Mouse (Mus musculus): ENCODE data around the gene Zcchc4. TPM values are rescaled to one million over a fixed set of nuclear protein-coding genes. Genes with fewer than 3 reads are reported as not detected.

The Zcchc4 gene
- total and polyA plus RNA-seq, 3 experiments: 14.8 to 18.9 (median 17.2) TPM

GRCm38 (mm10) chr5:52799274-52799985, 24.2 kb downstream of the Zcchc4 start:
- TF ChIP-seq ZKSCAN1 (IDR thresholded peaks at IDR 0.05; ENCODE audit: borderline replicate concordance, low read depth, low read length): no peak
- TF ChIP-seq MEF2A (IDR thresholded peaks at IDR 0.05; ENCODE audit: borderline replicate concordance, low read depth, low read length): no peak
- no peak for TF ChIP-seq MAX (IDR thresholded peaks at IDR 0.05; ENCODE audit: low read length)
- no peak for TF ChIP-seq IRF4 (IDR thresholded peaks at IDR 0.05; ENCODE audit: low read depth, low read length)
- no peak for TF ChIP-seq JUN (IDR thresholded peaks at IDR 0.05; ENCODE audit: insufficient read depth, low read depth, low read length)
- TF ChIP-seq SIN3A (IDR thresholded peaks at IDR 0.05; ENCODE audit: low read length): no peak
- no peak for TF ChIP-seq ZMIZ1 (IDR thresholded peaks at IDR 0.05; ENCODE audit: low read depth, low read length)
- no peak for TF ChIP-seq POLR2AphosphoS2 (IDR thresholded peaks at IDR 0.05; ENCODE audit: low read depth, low read length)
- TF ChIP-seq JUND (conservative IDR thresholded peaks at IDR 0.05; ENCODE audit: low read depth, low read length): no peak
- TF ChIP-seq USF1 (IDR thresholded peaks at IDR 0.05; ENCODE audit: low read depth, low read length): no peak
- TF ChIP-seq ZC3H11A (IDR thresholded peaks at IDR 0.05; ENCODE audit: low read depth, low read length): no peak
- no peak for TF ChIP-seq NELFE (IDR thresholded peaks at IDR 0.05; ENCODE audit: low read depth, low read length)
- TF ChIP-seq UBTF (IDR thresholded peaks at IDR 0.05; ENCODE audit: low read depth, low read length): no peak
- TF ChIP-seq CHD2 (IDR thresholded peaks at IDR 0.05; ENCODE audit: low read length): no peak
- no peak for TF ChIP-seq MXI1 (IDR thresholded peaks at IDR 0.05; ENCODE audit: low read depth, low read length)
- Histone ChIP-seq H3K4me2 (ENCODE audit: insufficient read depth, low read depth, poor library complexity, severe bottlenecking) (no peak overlapping the region), H3K4me3 (replicated peaks in 1 of 3; ENCODE audit: low read depth in 2 of 3, low read length in 2 of 3, poor library complexity in 1 of 3) (no peak overlapping the region), H3K27me3 (replicated peaks) (no peaks in the 10 kb centered on the region), H3K4me1 (ENCODE audit: control insufficient read depth in 1 of 2, insufficient read depth in 2 of 2) (no peaks in the 10 kb centered on the region), H3K27ac (ENCODE audit: insufficient read depth, low read depth) (no peak overlapping the region), H3K9me3 (replicated peaks; ENCODE audit: low read length) (no peaks in the 10 kb centered on the region), H3K36me3 (replicated peaks in 1 of 2; ENCODE audit: control insufficient read depth in 1 of 2, insufficient read depth in 1 of 2, low read length in 1 of 2) (peaks cover 48 to 80% of the 10 kb centered on the region in 2 experiments), H3K79me2 (replicated peaks; ENCODE audit: control insufficient read depth, extremely low read depth, insufficient read depth, poor library complexity, severe bottlenecking) (no peaks in the 10 kb centered on the region; the same call in 1 of the 2 replicates), H3K9ac (ENCODE audit: insufficient read depth, low read depth) (no peak overlapping the region)
- in situ Hi-C loops (cut with MboI; ENCODE audit: low pct_ligation_motif_present, low pct_unique_long_range_greater_than_20kb, low sequenced_read_pairs) (no loop called here), dilution Hi-C loops (cut with MboI; ENCODE audit: extremely low pct_ligation_motif_present, extremely low pct_unique_long_range_greater_than_20kb, low sequenced_read_pairs) (no loop called here)
- no peak for DNase-seq (ENCODE audit: extremely low read depth)

- Histone ChIP-seq H3K79me2 (replicated peaks; ENCODE audit: control insufficient read depth, extremely low read depth, insufficient read depth, poor library complexity, severe bottlenecking) (no peaks in the 10 kb centered on the region), H3K27ac (ENCODE audit: insufficient read depth, low read depth) (no peak overlapping the region), H3K4me3 (replicated peaks in 1 of 3; ENCODE audit: low read depth in 2 of 3, low read length in 2 of 3, poor library complexity in 1 of 3) (no peak overlapping the region), H3K9ac (ENCODE audit: insufficient read depth, low read depth) (no peak overlapping the region), H3K4me2 (ENCODE audit: insufficient read depth, low read depth, poor library complexity, severe bottlenecking) (no peak overlapping the region), H3K36me3 (replicated peaks in 1 of 2; ENCODE audit: control insufficient read depth in 1 of 2, insufficient read depth in 1 of 2, low read length in 1 of 2) (peaks cover 45 to 82% of the 10 kb centered on the region in 2 experiments), H3K9me3 (replicated peaks; ENCODE audit: low read length) (no peaks in the 10 kb centered on the region), H3K27me3 (replicated peaks) (no peaks in the 10 kb centered on the region), H3K4me1 (ENCODE audit: control insufficient read depth in 1 of 2, insufficient read depth in 2 of 2) (no peaks in the 10 kb centered on the region)
- in situ Hi-C loops (cut with MboI; ENCODE audit: low pct_ligation_motif_present, low pct_unique_long_range_greater_than_20kb, low sequenced_read_pairs) (loop anchor here (25.0 kb wide), 1 partner anchor 294 kb away; no protein-coding TSS in a partner anchor), dilution Hi-C loops (cut with MboI; ENCODE audit: extremely low pct_ligation_motif_present, extremely low pct_unique_long_range_greater_than_20kb, low sequenced_read_pairs) (no loop called here)
- TF ChIP-seq MAZ (IDR thresholded peaks at IDR 0.05; ENCODE audit: low read depth, low read length): no peak
- TF ChIP-seq PAX5 (IDR thresholded peaks at IDR 0.05; ENCODE audit: low read length): no peak
- TF ChIP-seq CHD2 (IDR thresholded peaks at IDR 0.05; ENCODE audit: low read length): no peak
- TF ChIP-seq GABPA (IDR thresholded peaks at IDR 0.05; ENCODE audit: insufficient replicate concordance, low read depth, low read length): no peak
- no peak for TF ChIP-seq SIN3A (IDR thresholded peaks at IDR 0.05; ENCODE audit: low read length)
- TF ChIP-seq SMC3 (IDR thresholded peaks at IDR 0.05; ENCODE audit: low read depth, low read length): no peak
- TF ChIP-seq NELFE (IDR thresholded peaks at IDR 0.05; ENCODE audit: low read depth, low read length): no peak
- TF ChIP-seq MXI1 (IDR thresholded peaks at IDR 0.05; ENCODE audit: low read depth, low read length): no peak
- no peak for TF ChIP-seq POLR2A (IDR thresholded peaks at IDR 0.05; ENCODE audit: low read depth, low read length)
- TF ChIP-seq MYC (IDR thresholded peaks at IDR 0.05; ENCODE audit: low read depth, low read length): no peak
- no peak for TF ChIP-seq MAX (IDR thresholded peaks at IDR 0.05; ENCODE audit: low read length)
- TF ChIP-seq E2F4 (IDR thresholded peaks at IDR 0.05; ENCODE audit: insufficient replicate concordance, low read depth, low read length): no peak
- TF ChIP-seq POLR2AphosphoS2 (IDR thresholded peaks at IDR 0.05; ENCODE audit: low read depth, low read length): no peak
- TF ChIP-seq RAD21 (IDR thresholded peaks at IDR 0.05; ENCODE audit: low read depth, low read length): no peak
- TF ChIP-seq TCF12 (IDR thresholded peaks at IDR 0.05; ENCODE audit: low read depth, low read length): no peak
- TF ChIP-seq JUND (conservative IDR thresholded peaks at IDR 0.05; ENCODE audit: low read depth, low read length): no peak
- TF ChIP-seq HCFC1 (IDR thresholded peaks at IDR 0.05; ENCODE audit: low read depth, low read length): no peak
- TF ChIP-seq CTCF (conservative IDR thresholded peaks at IDR 0.05 in 1 of 2, IDR thresholded peaks at IDR 0.05 in 1 of 2; ENCODE audit: low read depth in 2 of 2, low read length in 2 of 2): no peak
- TF ChIP-seq RCOR1 (conservative IDR thresholded peaks at IDR 0.05; ENCODE audit: low read depth, low read length): no peak
- DNase-seq (ENCODE audit: extremely low read depth): no peak
These were observed 30.6 kb downstream of the Zcchc4 start for GRCm38 (mm10) chr5:52805801-52806200.
